Mouse (Mus musculus) layer of hippocampus, adult 8-10 months (tissue): Measurements from ENCODE around the gene Ethe1. TPM values are rescaled to one million over a fixed set of nuclear protein-coding genes. Genes with fewer than 3 reads are reported as not detected.
A peak's percentile ranks its signal among the peaks of the same experiment; 100 is the strongest.

Experiments used
- DNase-seq, 2 experiments: peaks; one replicate each; pipeline ENCODE4 v3.0.0; 2022; ENCODE audit warnings: low spot score in 2 of 2
- total RNA-seq, 4 experiments: library from RNA; stranded (reverse); gene quantifications; 2 replicates each; pipeline ENCODE4 v1.2.4; 2022

Ethe1 gene
- 10 to 100 TPM; 10.9 to 15.8 (median 12.3) TPM for total RNA-seq

DNA sequence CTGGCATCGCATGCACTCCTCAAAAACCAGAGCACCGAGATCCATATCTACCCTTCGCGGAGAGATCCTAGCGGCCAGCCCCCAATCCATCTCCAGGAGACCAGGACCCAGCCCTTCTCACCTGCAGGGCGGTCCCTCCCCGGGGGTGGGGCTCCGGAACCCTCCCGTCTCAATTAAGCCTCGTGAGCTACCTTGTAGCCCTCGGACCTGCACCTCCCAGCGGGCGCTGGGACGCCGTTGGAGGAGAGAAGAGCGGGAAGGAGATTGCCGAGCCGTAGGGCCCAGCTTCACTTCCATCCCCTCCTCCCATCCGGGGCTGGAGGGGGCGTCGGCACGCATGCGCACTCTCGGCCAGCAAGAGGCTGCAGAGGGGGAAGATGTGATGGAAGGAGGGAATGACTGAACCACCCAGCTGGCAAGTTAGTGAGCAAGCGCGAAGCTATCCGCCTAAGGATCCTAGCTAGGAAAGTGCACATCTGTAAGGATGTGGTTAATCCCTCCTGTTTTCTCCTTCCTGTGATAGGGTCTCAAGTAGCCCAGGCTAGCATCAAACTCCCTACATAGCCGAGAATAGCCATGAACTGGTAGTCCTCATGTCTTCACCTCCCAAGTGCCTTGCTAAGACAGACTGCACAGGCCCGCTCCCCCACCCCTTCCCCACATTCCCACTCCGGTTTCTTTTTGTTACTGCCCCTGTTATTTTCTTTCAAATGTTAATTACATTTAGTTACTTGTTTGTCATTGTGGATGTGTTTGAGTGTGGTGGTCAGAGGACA, at the start of gene Ethe1, which contains the start of gene Zfp575:
TSS of gene Ethe1 (plus strand) at position 214 of the 776 bp plus-strand sequence.
TSS of gene Zfp575 (minus strand) at position 312 of the 776 bp plus-strand sequence.
- DNase-seq = peak; percentile 57 to 74

DNA sequence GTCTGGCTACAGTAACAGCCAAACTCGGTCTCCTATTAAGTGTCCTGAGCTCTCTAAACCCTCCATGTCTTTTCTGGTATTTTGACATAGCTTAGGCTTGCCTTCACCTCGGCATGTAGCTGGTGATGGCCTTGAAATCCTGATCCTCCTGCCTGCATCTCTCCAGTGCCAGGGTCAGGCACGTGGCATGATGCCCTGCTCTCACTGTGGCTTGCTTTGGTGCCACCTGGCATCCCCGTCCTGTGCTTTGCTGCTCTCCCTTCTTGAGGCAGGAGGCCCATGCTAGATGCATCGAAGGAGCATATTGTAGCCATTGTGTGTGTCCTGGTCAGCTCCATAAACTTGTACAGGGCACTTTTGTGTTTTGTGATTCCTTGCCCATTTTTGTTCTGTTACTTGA, 49.8 kb upstream of the Ethe1 start:
- no peak for DNase-seq

DNA sequence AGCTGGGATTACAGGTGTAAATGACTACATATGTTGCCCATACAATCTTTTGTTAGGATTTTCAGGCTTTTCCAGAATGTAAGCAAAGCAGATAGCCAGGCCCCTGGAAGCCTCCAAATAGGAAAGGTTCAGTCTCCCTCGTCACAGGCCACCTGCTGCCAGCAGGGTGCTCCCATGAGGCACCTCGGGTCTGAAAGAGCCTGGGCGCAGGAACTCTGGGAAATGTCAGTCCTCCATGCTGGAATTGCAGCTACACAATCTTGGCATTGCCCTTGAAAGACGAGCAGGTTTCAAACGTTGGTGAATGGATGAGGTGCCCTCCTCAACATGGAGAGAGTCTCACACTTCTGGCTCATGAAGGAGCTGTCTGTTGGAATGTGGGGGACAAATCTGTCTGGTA, 49.2 kb upstream of the Ethe1 start:
- DNase-seq = no peak

DNA sequence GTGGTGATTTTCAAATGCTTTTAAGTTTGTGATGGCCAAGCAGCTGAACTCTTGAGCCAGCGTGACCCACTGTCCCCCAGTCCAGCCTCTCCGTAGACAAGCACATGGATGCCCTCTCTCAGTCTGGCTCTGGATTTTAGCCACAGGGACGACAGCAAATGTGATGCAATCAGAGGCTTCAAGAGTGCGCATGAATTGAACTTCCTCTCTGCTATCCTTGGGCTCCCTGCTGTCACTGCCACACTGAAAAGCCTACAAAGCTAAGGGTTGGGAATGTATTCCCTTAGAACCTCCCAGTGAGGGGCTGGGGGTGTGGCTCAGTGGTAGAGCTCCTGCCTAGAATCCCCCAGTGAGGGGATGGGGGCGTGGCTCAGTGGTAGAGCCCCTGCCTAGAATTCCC, 48.6 kb upstream of the Ethe1 start:
- DNase-seq = no peak

DNA sequence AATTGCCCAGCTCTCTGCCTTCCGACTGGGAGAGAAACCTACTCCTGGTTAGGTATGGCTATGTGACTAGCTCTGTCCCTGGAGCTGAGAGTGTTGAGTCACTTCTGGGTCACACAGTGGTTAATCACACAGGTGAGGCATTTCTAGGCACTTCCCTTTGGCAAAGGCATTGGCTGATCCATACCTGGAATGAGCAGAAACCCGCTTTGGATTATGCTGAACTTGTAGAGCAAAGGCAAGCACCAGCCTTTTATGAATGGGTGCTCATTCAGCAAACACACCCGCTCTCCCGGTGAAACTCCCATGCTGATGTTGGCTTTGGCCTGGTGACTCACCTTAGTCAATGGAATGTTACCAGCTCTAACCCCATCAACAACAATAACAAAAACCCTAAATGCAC, 47.7 kb upstream of the Ethe1 start:
- no peak for DNase-seq

DNA sequence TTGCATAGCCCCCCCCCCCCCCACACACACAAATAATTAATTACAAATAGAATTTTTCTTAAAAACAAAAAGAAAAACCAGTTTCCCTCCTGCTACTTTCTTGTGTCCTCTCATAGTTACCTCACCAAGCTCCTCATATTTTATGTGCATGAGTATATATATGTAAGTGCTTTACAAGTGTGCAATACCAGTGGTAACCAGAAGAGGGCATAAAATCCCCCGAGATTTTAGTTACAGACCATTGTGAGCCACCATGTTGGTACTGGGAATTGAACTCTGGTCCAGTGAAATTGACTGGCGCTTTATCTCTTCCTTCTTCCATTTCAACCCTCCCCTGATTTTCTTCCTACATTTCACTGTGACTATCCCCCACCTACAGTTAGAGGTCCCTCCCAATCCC, 42.8 kb upstream of the Ethe1 start:
- DNase-seq = no peak

DNA sequence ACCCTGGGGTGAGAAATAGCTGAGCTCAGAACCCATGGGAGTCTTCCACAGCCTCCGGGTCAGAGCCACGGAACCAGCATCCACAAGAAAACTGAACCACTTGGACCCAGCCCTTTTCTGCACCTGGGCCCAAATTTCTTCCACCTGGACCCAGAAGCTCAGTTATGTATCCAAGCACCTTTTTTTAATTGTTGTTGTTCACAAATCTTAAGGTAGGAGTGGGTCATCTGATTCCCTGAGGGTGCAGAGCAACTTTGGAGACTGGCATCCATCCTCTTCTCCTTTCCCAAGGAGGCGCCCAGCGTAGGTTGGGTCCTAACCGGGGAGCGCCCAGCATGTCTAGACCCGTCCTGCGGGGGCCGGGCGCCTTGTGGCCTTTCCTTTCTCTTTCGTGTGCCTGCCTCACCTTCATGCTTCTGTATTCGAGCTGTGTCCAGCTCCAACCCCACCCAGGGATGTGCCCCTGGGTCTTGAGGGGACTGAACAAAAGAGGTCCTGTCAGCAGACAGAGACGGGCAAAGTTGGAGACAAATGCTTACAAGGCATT, 41.2 kb upstream of the Ethe1 start, which contains the start of the genes Pinlyp and Xrcc1:
TSS of gene Pinlyp (minus strand) at position 51 of the 547 bp plus-strand sequence.
TSS of gene Xrcc1 (plus strand) at position 222 of the 547 bp plus-strand sequence.
- no peak for DNase-seq

DNA sequence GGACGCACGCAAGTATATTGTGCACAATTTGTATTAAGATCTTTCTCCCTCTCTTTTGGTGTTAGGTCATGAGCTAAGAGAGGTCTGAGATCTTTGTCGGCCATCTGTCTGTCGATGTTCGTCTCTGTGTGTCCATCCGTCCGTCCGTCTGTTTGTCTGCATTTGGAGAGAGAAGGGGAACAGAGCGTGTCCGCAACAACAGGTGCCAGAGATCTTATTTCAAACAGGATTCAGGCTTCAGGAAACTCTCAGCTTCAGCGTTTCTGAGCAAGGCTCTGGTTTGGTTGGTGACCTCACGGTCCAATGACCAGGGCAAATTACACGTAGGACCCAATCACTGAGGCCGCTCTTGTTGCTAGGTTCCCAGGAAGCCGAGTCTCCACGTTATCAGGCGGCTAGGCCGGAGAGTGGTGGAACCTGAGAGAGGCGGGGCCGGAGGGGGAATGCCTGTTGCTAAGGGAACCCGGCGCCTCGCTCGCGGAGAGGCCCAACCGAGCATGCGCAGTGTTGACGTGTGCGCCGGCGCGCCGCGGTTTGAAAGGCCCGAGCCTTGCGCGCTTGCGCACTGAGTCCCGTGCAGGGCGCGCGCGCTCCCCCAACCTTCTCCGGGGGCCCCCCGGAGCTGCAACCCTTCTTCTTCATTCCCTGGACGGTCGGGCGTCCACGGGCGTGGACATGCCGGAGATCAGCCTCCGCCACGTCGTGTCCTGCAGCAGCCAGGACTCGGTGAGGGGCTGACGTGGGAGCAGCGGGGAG, 40.5 kb upstream of the Ethe1 start:
- DNase-seq = peak; percentile 99

DNA sequence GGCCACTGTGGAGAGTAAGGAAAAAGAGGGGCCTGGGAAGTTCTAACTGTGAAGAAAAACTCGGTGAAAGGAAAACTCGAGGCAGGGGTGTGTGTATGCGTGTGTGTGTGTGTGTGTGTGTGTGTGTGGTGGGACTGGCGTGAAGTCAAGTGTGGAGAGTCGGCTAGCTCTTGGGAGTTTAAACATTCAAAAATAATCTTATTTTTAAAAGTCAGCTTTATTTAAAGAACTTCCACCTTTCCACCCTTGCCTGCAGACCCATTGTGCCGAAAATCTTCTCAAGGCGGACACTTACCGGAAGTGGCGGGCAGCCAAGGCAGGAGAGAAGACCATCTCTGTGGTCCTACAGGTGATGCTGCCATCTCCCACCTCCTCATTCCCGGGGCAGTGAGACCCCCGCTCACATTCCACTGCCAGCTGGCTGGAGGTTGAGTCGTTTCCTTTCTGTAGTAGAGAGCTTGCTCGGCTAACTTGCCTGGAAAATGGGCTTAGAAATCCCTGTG, 39.8 kb upstream of the Ethe1 start:
- DNase-seq = no peak

DNA sequence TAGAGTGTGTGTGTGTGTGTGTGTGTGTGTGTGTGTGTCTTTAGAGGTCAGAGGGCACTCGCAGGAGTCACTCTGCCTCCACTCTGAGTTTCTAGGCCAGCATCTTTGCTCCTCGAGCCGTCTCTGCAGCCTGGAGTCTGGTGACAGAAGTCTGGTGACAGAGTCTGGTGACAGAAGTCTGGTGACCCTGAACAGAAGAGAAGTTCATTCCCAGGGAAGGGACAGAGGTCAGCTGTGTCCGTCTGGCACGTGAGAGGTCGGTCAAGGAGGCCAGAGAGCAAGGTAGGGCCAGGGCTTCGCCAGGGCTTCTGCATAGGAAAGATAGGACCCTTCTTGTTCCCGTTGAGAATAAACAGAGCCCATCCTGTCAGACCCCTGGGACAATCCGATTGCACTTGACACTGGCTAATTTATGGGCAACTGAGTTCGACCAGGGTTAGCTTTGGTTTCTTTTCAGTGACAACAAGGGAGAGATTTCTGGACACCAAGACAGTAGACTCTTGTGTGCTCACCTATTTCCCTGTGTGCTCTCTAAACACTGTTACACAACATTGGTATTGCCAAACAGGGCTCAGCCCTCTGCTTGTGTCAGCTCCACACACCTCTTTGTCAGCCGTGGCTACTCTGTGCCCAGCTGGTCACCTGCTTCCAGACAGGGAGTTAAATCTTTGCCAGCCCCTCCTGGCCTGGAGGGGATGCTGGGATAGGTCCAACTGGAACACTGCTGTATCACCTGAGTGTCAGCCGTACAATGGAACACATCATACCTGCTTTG, 35.2 kb upstream of the Ethe1 start:
- no peak for DNase-seq

DNA sequence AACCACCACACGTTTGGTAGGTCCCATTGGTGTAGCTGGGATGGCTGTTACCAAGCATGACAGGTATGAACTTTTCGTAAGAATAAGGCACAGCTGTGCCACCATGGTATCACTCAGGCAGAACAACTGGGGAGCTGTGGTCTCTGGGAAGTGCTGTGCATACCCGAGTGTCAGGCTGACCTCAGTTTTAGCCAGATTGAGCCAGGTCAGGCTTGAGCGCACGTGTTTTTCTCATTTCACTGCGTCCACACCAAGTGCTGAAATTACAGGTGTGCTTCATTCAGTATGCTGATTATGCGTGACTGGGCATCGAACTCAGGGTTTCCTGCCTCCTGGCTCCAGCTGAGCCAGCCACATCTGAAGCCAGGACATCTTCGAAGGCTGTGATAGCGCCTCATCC, 31.6 kb upstream of the Ethe1 start:
- no peak for DNase-seq

DNA sequence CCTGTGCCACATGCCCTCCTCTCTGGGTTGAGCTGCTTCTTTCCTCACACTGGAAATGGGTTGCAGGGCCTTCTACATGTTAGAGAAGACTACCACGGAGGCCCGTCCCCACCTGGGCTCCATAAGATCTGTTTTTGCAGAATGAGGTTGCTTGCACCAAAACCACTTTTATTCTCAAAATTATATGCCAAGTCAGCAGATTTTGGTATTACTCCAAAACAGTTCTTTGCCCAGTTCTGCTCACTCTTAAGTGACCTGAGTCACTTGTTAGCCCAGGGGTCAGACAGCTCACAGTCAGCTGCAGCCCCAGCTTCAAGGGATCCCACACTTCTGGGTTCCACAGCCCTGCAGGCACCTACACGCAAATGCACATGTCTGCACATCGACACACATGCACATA, 25.9 kb upstream of the Ethe1 start:
- no peak for DNase-seq

DNA sequence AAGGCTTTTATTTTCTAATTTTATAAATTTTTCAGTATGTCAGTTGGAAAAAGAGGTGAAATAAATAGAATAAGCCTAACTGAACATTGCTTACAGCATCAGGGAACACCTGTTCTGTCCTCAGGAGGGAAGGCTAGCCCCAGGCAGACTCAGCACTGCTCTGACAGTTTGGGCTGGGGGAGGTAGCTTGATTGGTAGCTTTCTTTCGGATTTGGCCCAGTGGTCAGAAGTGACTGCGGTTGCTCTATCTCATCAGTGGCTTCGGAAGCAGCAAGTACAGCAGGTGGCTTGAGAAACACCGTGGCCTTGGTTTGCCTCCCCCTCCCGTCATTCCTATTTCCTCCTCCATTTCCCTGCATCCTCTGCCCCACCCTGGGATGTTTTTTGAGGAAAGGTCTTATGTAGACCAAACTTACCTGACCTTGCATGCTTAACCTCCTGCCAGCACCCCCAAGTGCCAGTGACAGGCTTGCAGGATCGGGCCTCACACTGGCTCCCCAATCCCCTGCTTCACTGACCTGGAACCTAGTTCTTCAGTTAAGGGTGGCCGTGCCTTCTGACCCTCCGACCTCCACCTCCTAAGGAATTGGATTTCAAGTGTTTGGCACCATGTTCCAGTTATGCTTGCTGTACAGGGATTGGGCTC, 24.0 kb upstream of the Ethe1 start:
- DNase-seq = no peak

DNA sequence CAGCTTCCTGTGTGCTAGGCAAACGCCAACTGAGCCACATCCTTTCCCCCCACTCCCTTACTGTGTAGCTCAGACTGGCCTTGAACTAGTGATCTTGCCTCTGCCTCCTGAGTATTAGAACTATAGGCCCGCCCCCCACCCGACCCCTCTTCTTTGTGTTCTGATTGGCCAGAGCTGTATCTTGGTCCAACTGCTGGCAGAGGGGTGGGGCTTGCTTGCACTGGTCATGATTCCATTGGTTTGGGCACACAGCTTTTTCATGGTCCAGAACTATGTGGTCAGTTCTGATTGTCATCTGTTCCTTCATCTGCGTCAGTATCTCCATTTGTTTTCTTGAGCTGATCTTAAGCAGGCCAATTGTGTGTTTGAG, 23.5 kb upstream of the Ethe1 start:
- no peak for DNase-seq

DNA sequence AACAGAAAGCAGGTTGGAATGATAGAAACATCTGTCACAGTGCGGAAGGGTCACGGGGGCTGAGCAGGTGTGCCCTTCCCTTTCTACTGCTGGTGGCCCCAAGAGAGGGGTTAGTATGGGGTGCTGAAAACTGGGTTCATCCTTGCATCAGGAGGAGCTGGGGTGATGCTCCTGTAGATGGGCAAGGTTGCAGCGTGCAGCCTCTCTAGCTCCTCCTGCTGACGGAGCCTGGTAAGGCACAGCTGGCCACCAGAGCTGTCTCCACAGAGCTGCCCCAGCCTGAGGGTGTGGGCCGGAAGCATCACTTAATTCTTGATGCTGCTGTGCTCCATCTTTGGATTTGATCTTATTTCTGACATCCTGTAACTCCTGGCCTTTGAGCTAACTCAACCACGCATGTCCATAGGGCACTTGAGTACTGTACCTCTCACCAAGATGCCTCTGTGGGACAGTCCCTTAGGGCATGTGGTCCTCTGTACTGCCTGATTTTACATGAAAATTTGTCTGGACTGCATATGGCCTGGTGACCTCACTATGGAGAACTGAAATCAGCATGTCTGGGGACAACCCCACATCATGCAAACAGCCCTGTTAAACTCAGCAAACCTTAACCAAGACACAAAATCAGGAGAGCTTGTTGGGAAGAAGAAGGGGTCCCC, 22.6 kb upstream of the Ethe1 start:
- peak in 1 of 2 experiments; percentile 71 for DNase-seq

DNA sequence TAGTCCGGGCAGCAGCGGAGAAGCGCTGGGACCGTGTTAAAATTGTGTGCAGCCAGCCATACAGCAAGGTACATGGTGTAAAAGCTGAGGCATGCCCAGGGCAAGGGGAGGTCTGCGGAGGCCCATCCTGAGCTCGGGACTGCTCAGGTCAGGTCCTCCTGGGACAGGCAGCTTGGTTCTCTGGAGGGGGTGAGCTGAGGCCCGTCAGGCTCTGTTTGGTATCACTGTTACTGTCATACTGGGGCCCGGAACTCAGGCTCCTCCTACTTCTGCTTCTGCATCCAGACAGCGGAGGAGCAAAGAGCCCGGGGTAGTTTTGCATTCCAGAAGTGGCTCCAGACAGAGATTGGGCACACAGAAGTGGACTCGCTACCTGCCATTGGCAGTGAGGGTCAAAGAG, 21.7 kb upstream of the Ethe1 start:
- no peak for DNase-seq

DNA sequence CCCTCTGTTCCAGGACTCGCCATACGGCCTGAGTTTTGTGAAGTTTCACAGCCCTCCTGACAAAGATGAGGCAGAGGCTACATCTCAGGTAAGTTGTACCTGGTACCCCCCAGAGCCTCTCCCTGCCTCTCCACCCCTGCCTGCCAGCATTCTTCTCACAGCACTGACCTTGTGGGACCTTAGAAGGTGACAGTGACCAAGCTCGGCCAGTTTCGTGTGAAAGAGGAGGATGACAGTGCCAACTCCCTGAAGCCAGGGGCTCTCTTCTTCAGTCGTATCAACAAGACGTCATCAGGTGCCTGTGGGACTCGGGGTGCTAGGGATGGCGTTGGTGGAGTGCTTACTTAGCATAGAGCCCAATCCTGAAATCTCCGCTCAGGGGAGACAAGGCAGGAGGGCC, 21.1 kb upstream of the Ethe1 start:
- DNase-seq = no peak

DNA sequence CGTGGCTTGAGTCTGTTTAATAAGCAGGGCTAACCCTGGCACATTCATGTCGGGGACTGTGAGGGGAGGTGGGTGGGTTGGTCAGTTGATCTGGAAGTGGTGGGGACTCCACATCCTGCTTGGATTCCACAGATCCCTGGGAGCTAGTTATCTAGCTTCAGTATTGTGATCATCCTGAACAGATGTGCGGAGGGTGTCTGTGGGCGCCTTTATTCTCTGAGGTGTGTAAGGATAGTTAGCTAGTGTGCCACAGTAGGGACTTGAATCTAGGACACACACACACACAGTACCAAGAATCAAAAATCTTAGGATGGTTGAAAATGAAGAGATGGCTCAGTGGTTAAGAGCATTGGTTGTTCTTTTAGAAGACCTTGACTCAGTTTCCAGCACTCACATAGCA, 18.8 kb upstream of the Ethe1 start:
- DNase-seq = no peak

DNA sequence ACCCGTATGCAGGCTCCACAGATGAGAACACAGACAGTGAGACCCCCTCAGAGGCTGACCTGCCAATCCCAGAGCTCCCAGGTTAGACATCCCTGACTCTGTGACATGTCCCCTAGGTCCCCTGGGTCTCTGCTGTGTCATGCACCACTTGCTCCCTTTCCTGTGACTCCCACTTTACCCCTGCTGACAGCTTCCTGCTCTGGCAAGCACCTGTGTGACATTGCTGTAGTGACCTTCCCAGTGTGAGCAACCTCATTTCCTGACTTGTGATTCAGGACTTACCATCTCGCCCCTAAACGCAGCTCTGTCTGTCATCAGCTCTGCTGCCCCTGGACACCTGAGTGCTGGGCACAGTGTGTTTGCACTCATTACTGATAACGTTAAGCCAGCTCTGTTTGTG, 16.3 kb upstream of the Ethe1 start:
- DNase-seq = no peak

DNA sequence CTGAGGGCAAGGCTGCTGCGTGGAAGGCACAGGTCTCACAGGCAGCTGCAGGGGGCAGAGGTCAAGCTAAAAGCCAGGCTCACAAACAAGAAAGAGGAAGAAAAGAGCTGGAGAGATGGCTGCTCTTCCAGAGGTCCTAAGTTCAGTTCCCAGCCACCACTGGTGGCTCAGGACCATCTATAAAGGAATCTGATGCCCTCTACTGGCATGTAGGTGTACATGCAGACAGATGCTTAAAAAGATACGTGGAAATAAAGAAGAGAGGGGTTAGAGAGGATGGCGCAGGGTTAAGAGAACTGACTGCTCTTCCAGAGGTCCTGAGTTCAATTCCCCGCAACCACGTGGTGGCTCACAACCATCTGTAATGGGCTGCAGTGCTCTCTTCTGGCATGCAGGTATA, 14.9 kb upstream of the Ethe1 start:
- no peak for DNase-seq
